Mouse (Mus musculus) monocyte, adult 5-6 weeks (primary cell): ENCODE results near the gene Vtcn1. TPM values are rescaled to one million over a fixed set of nuclear protein-coding genes. Genes with fewer than 3 reads are reported as not detected.
"Not testable (repeated sequence)": the region's sequence is repeated elsewhere in the genome, so short reads cannot be mapped to it uniquely, and the experiment has no call there.

Source experiments
- ATAC-seq: fragments of 153-309, 156-312 bp; replicated peaks from 2 replicates; pipeline ENCODE4 v1.8.0; 2017; ENCODE audit warnings: mild to moderate bottlenecking; ENCODE audit not compliant: low TSS enrichment, insufficient number of reproducible peaks, severe bottlenecking, poor library complexity, low FRiP score
- total RNA-seq: library from RNA; stranded (forward); fragments of 200-1000, 200-491, 200-594 nt; gene quantifications from 3 replicates; pipeline ENCODE4 v1.2.3, GENCODE M21; 2017

Gene Vtcn1
- total RNA-seq: not detected in 3 replicates

DNA sequence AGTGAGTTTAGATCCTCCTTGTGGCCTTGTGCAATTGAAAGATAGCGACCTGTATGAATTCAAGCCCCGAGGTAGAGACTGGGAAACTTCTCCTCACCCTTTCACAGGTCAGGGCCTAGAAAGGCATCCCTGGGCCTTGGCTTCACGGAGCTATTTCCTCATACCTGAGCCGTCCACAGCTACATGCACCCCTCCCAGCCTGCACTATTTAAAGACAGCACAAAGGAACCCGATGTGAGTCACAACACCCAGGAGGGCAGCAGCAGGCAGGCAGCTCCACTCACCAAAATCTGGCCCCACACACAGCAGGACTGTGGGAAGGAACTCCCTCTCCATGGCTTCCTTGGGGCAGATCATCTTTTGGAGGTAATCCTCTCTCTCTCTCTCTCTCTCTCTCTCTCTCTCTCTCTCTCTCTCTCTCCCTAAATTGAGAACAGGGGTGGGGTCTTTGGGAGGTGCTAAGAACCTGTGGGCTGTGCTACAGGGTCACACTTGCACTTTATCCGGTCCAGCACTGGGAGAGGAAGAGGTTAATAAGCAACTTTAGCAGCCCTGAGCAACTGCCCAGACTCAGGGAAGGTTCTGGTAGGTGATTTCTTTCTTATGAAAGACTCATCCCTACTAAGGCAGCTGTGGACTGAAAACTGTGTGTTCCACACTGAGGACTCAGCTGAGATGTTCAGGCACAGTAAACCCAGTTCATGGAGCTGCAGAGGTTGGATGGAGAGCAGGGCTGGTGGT, at the start of gene Vtcn1:
Vtcn1 (plus strand) TSS at position 235 of the 741 bp plus-strand sequence.
- ATAC-seq: no peak

DNA sequence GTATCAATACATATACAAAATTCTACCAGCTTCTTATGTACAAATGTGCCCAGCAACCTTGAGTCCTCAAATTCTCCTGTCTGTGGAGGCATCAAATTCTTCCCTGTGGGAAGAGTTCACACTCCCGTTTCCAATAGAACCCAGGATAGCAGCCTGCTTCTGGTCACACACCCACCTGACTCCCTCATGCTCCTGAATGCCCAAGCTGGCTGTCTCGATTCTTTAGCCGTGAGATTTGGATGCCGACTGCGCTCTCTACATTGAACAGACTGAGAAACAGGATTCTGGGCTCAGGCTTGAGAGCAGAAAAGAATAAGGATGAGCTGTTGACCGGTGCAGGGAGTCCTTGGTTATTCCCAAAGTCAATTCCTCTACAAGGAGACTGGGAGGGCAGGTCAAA, 48.3 kb upstream of the Vtcn1 start:
- ATAC-seq: no peak

DNA sequence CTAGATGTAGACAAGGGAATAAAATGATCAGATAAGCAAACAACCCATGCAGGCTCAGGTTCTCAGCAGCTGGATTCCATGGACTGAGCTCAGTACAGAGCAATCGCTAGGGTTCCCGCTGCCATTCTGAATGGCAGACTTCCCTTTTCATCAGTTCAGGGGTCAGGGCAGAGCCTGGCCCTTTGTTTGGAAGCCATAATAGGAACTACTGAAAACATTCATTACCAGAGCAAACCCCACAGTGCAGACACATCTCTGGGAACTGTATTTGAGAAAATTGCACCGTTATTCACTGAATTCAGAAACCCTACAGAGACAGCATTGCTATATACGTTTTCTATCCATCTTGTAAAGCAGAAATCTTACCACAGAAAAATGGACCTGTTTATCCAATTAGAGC, 47.7 kb upstream of the Vtcn1 start:
- no peak for ATAC-seq

DNA sequence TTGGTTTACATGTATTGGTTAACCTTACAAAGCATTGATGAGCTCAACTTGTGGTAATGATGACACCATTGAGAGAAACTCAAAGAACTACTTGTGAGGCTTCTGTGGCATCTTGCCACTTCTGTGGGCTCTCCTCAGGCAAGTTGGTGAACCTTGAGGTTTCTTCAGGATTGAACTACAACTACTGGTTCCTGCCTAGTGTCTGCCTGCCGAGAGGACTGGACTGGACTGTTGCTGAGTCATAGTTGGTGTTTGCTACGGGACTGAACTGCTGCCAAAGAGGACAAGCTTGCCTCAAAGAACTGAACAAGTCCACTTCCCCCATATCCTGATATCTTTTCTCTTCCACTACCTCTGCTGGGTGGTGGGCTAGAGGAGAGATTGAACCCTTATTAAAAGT, 39.2 kb upstream of the Vtcn1 start:
- no peak for ATAC-seq

DNA sequence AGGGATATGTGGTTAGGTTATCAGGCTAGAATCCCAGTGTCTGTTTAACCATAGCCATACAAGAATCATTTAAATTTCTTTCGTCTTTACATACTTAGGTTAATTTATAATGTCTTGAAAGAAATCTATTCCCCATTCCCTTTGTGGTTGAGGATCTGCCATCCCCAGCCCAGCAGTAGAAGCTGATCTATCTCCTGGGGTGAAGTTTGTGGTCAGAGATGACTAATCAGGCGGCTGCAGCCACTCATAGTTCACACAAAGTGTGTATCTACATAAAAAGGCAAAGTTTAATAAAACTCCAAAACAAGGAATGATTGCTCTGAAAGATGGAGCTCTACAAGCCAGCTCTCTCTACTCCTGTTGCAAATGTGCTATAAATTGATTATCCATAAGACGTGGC, 33.6 kb upstream of the Vtcn1 start:
- ATAC-seq: no peak

DNA sequence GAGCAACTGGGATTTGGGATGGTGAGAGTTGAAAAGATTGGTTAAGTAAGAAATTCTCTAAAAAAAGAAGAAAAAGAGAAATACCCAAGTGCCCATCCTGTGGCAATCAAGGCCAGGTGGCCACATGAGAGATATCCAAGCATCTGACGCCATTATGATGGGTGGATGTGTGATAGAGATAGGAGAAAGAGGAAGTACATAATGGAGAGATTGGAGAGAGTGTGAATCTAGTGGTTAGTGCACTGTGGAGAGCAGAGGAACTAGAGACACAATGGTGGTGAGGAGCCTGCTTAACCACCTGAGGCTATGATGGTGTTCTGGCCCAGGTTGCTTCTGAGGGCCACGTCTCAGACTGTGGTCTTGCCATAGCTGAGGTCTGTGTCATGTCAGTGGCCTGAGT, 31.9 kb upstream of the Vtcn1 start:
- no peak for ATAC-seq

DNA sequence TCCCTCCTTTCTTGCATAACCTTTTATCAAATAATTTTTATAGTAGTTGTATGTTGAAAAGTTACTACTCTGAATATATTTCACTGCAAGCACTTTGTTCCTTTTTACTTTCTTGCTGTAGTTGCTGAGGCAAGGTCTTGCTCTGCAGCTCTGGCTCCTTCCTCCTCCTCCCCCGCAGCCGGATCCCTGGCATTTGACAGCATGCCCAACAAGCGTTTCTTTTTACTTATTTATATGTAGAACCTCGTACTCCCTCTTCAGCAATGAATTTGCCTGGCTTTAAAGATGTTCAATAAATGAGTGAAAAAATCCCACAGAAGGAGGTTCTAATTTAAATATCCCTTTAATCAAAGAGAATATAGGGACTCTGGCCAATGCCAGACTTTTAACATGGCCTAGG, 28.7 kb upstream of the Vtcn1 start:
- ATAC-seq: no peak

DNA sequence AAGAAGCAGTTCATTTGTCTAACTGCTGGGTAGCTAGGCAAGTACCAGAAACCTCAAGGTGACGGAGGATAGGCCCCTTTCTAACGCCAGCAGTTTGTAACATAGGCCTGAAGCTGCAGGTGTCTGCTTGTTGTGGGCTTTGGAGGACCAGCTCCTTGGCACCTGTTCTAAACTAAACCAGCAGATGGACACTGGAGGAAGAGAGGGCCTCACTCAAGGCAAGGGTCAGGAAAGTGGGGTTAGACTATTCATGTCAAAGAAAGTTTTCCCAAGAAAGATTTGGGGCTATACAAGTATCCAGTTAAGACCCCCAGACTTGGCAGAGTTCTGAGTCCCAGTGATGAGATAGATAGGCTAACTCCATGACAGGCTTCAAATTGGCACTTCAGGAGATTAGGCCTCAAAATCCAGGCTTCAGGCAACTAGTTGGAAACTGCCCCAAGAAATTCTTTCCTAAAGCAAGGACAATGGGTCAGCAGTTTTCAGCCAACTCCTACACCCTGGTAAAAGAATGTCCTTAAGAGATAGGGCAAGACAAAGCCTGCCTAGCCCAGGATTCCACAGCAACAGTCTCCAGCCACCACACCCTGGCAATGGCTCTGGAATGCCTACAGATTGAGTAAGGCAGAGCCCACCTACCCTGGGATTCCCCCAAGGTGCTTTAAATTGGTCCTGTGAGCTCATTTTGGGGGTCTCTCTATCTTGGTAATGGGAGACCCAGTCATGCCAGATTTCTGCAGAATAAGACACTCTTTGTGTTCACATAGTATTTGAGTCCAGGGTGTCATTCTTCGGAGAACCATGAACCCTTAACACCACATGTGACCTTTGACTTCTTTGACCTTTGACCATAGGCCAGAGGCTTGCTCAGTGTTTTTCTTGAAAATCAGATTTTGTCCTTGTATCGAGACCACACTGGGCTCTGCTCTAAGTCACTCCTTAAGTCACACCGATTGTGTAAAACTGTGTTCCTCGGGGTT, 27.8 kb upstream of the Vtcn1 start:
- ATAC-seq: no peak

DNA sequence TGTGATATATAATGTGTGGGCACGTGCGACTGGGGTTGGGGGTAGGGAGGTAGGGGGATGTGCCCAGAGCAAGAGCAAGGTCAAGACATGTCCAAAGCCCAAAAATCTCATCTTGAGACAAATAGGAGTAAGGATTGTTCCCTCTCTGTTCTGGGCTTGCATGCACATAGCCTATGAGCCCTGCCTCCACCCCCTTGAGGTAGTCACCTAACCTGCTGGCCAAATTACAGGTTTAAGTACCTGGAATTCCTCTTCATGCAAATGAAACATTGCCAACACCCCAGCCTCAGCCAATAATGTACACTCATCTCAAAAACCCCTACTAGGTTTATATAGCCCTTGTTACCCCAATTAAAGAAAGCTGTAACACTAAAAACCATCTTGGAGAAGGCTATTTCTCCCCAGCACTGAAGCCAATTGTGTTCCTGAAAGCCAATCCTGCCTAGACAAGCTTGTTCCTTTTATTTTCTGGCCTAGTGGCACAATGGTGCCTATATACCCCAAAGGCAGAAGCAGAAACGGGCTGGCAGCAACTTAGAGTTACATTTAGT, 26.3 kb upstream of the Vtcn1 start:
- no peak for ATAC-seq

DNA sequence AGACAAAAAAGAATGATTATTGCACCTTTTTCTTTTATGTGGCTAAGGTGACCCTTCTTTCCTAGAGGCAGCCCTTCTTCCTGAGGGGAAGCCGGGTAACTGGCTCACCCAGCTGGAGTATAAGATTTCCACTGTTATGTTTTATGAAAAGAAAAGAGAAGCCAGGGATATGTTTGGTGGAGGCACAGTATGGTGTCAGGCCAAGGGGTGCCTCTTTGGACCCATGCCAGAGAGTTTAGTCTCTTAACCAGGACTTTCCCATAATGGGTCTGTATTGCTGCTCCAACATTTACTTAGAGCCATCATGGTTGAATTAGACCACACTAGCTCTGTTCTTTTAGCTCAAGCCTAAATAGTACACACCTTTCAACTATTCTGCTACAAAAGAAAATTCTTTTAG, 20.3 kb upstream of the Vtcn1 start:
- no peak for ATAC-seq

DNA sequence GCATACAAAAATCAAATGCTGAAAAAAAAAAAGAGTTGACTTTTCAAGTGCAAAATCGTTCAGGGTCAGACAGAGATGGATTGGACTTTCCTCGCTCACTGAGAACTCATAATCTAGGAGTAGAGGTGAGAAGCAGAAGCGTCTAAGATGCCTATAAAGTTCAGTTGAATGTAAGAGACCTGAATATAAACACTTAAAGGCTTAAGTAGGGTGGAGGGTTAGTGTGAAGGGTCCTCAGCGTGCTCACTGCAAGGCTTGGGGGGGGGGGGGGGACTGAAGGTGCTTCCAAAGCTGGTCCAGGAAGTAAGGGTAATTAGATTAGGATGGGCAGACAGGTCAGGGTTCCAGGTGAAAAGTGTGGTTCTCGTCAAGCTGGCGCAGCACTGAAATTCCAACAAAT, 19.3 kb upstream of the Vtcn1 start:
- ATAC-seq: no peak

DNA sequence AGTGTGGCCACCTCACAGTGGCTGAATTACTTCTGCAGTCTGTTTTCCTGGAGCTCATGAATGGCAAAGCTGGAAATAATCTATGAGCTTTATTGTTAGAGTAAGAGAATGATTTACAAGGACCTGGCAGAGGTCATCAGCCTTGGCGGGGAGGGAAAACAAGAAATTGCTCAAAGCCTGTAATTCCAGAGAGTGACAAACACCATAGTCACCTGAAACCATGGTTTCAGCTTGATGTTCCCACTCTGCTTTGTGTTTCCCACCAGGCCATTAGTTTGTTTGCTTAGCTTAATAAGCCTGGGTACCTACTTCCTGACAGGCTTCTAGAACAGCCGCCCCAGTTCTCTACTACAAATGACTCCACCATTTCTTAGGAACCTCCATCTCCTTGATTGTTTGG, 14.8 kb upstream of the Vtcn1 start:
- ATAC-seq: no peak

DNA sequence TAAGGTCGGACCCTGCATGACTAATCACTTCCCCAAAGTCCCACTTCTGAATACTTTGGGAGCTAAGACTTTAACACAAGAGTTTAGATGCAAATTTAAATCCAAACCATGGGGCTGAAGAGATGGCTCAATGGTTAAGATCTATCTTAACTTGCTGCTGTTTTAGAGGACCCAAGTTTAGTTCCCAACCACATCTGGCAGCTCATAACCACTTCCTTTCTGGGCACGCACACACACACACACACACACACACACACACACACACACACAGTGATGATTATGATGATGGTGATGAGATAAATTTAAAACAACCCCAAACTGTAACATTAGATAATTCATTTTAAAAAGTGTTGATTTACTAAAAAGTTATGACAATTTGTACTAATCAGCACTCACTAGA, 13.4 kb upstream of the Vtcn1 start:
- no peak for ATAC-seq

DNA sequence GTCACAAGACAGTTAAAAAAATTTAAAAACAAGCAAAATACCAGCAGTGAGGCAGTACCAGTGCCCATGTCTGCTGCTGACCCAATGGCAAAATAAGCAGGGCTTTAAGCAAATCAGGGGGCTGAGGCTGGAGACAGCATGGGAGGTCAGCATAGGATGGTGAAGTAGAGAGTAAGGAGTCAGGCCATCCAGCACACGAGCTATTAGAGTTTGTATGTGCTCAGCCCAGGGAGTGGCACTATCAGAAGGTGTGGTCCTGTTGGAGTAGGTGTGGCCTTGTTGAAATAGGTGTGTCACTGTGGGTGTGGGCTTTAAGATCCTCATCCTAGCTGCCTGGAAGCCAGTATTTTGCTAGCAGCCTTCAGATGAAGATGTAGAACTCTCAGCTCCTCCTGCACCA, 9.8 kb upstream of the Vtcn1 start:
- ATAC-seq: not testable (repeated sequence)

DNA sequence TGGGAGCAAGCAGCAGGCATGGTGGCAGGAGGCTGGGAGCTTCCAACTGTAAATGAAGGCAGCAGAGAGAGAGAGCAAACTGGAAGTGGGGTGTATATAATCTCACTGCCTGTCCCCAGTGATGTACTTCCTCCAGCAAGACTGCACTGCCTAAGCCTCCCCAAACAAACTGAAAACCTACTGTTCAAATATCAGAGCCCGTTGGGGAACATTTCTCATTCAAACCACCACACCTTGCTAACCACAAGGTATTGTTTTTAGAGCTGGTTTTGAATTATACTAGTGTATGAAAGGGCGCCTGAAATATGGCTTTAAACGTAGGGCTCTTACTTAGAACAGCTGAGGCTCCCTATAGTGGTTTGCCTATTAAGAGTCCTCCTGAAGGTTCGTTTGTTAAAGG, 6.5 kb upstream of the Vtcn1 start:
- ATAC-seq: no peak

DNA sequence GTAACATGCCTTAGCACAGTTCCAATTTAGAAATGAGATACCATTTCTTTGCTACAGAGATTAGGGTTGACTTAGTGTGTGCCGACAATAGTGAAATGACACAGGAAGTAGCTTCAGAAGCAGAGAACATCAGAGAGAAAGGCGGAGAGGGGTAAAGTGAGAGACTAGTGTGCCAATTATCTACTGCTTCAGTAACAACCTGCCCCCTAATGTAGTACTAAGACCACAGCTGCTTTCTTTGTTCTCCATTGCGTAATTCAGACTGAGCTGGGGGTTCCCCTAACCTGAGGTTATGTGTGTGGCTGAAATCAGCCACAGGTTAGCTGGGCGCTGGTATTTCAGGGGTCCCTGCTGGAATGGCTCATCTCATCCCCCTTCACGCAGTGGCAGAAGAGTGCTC, 5.7 kb upstream of the Vtcn1 start:
- ATAC-seq: no peak

DNA sequence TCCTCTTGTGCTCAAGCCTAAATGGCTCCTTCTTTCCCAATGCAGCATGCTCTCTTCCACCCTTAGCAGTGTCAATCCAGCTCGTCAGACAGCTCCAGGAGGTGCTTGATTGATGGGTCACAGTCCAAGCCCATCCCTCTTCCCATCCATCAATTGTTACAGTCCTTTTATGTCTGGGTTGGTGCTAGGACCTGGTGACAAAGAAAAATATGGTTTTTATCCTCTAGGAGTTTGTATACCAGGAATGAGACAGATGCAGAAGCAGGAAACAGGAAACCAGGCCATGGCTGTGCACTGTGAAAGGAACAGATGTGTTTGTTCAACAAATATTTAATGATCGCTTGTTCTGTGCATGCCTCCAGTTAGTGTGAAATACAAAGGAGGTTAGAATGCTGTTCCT, 4.4 kb upstream of the Vtcn1 start:
- ATAC-seq: no peak

DNA sequence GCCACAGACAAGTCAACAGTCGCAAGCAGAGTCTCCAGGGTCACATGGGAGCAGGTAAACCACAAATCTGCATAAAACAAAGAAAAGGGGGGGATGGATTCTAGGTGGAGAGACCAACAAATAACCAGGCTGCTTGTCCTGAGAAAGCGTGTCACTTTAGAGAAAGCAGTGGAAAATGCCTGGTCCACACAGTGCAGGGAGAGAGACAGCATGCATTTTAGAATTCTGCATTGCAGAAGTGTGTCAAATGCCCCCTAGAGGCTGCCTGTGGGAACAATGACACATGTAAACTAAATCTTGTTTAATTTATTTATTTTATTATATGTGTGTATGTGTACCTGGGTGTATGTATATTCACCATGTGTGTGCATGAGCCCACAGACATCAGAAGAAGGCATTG, 4.0 kb upstream of the Vtcn1 start:
- ATAC-seq: no peak

DNA sequence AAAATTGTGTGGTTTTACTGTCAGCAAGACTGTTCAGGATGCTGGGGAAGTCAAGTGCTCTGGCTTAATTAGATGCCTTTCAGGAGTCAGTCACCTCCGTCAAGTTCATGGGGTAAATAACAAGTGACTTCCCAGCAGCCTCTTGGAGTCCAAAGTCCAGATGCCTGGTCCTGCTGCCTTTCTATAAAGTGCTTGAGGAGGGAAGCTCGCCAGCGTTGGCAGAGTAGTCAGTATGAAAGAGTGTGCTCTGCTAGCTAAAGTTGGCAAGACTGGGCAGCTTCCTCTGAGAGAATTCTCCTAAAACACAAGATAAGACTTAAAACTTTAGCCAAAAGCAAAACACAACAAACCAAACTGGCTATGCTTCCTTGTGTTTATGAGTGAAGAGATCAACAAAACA, 18.5 kb downstream of the Vtcn1 start:
- ATAC-seq: no peak

DNA sequence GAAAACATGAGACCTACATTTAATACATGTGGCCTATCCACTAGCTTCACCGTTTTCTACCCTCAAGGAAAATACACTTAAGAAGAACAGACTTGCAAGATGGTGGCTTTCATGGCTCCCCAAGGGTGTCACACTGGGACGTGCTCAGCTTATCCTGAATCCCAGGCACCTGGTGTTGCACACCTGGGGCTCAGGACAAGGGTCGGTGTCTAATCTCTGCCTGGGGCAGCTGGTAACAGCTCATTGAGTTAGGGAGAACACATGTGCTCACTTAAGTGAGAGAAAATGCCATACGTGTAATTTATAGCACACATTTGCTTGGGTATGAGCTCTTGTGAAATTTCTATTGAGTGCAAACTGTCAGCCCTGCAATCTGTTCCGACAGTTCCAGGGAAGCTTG, 19.1 kb downstream of the Vtcn1 start:
- ATAC-seq: no peak
